ENCODE assay signal across 8 mouse cellular contexts in genomic region chr1:64689561-64690212, GRCm38 (mm10). TPM values are rescaled to one million over a fixed set of nuclear protein-coding genes. Genes with fewer than 3 reads are reported as not detected.
DNase-seq lines count a peak whose midpoint lies in the region; ATAC-seq and TF ChIP-seq lines count a peak whose summit lies in the region.

No protein-coding gene starts in this region.

- ATAC-seq in hindbrain, embryonic 14.5 days (ENCODE audit: low FRiP score) = no peak
- ATAC-seq in liver, embryonic 16.5 days (ENCODE audit: low read depth) = no peak
- no peak for ATAC-seq in CD4-positive, CD25-positive, alpha-beta regulatory T cell, adult 4 months

- H3K9ac ChIP-seq in hindbrain, embryonic 14.5 days = peak overlapping the region; percentile 53
- H3K9ac ChIP-seq in liver, embryonic 16.5 days (ENCODE audit: low read depth, low read length) = peak overlapping the region; percentile 59

- H3K36me3 ChIP-seq in hindbrain, embryonic 14.5 days (replicated peaks; ENCODE audit: control insufficient read depth, insufficient read depth) = no peaks in the 10 kb centered on the region
- no peaks in the 10 kb centered on the region; the same call in 1 of the 2 replicates for H3K36me3 ChIP-seq in liver, embryonic 16.5 days (ENCODE audit: control insufficient read depth, insufficient read depth)

- WGBS in hindbrain, embryonic 14.5 days = 32% methylated on average over 9 of the region's 9 CpGs
- 17% methylated on average over 9 of the region's 9 CpGs for WGBS in liver, embryonic 16.5 days (ENCODE audit: insufficient replicate concordance)

- H3K4me1 ChIP-seq in brown adipose tissue, adult 24 weeks (ENCODE audit: control insufficient read depth, insufficient read depth, insufficient read length, low read length) = peaks cover 4% of the 10 kb centered on the region; the same call in 1 of the 2 replicates
- H3K4me1 ChIP-seq in hindbrain, embryonic 14.5 days (replicated peaks; ENCODE audit: control insufficient read depth, insufficient read depth, low read length) = peaks cover 32% of the 10 kb centered on the region
- H3K4me1 ChIP-seq in liver, embryonic 16.5 days (ENCODE audit: control insufficient read depth, low read depth, low read length) = peaks cover 11% of the 10 kb centered on the region

- no peak overlapping the region for H3K27ac ChIP-seq in left cerebral cortex, adult 2 months
- H3K27ac ChIP-seq in brown adipose tissue, adult 24 weeks (replicated peaks; ENCODE audit: low read depth, low read length) = no peak overlapping the region
- no peak overlapping the region for H3K27ac ChIP-seq in hindbrain, embryonic 14.5 days
- H3K27ac ChIP-seq in liver, embryonic 16.5 days (ENCODE audit: low read length) = no peak overlapping the region; the same call in 1 of the 2 replicates

- H3K4me2 ChIP-seq in hindbrain, embryonic 14.5 days (replicated peaks) = peak overlapping the region; percentile 63
- H3K4me2 ChIP-seq in liver, embryonic 16.5 days (ENCODE audit: low read depth, low read length) = peak overlapping the region; percentile 74

- intact Hi-C loops in left cerebral cortex, adult 2 months (cut with DNase I) = loop anchor here (5.0 kb wide), 2 partner anchors 157 to 1022 kb away; partner anchors contain the start of gene Creb1
- intact Hi-C loops in left cerebral cortex, postnatal 36 days (cut with DNase I) = loop anchor here (1.0 to 5.0 kb wide), 2 partner anchors 72 to 157 kb away; partner anchors contain the start of genes Creb1 and Mettl21a

- no peak for TF ChIP-seq CTCF in left cerebral cortex, adult 2 months (IDR thresholded peaks at IDR 0.05)

- peak overlapping the region; percentile 94 for H3K4me3 ChIP-seq in left cerebral cortex, adult 2 months
- H3K4me3 ChIP-seq in brown adipose tissue, adult 24 weeks (ENCODE audit: insufficient read depth, low read depth, low read length) = peak overlapping the region; percentile 57
- peak overlapping the region; percentile 93 for H3K4me3 ChIP-seq in hindbrain, embryonic 14.5 days (replicated peaks; ENCODE audit: low read length)
- H3K4me3 ChIP-seq in liver, embryonic 16.5 days (ENCODE audit: low read depth, low read length) = peak overlapping the region; percentile 64

- DNase-seq in left cerebral cortex, adult 2 months (ENCODE audit: extremely low spot score in 1 of 2, low spot score in 2 of 2) = no peak
- DNase-seq in left cerebral cortex, postnatal 36 days (ENCODE audit: low spot score in 2 of 2) = no peak
- DNase-seq in hindbrain, embryonic 14.5 days (ENCODE audit: low spot score) = no peak
- no peak for DNase-seq in left cerebral cortex, adult 18-20 months (ENCODE audit: low spot score in 2 of 2)
- no peak for DNase-seq in thymus, postnatal 0 days (ENCODE audit: low spot score)

- H3K27me3 ChIP-seq in hindbrain, embryonic 14.5 days (ENCODE audit: control insufficient read depth, insufficient read depth, low read length) = no peaks in the 10 kb centered on the region
- no peaks in the 10 kb centered on the region for H3K27me3 ChIP-seq in liver, embryonic 16.5 days (ENCODE audit: control insufficient read depth, insufficient read depth, low read depth, low read length)

- no peaks in the 10 kb centered on the region for H3K9me3 ChIP-seq in hindbrain, embryonic 14.5 days (ENCODE audit: control insufficient read depth, low read length)
- no peaks in the 10 kb centered on the region for H3K9me3 ChIP-seq in liver, embryonic 16.5 days (replicated peaks; ENCODE audit: control insufficient read depth, low read length)

RNA-seq across cellular contexts. Expression of gene Ccnyl1, which starts 0.6 kb away (rescaled TPM):
- total RNA-seq in left cerebral cortex, adult 2 months (2021) = 10 to 100 TPM; 19.7 to 20.2 TPM
- 10 to 100 TPM; 20.2 to 21.5 TPM for total RNA-seq in left cerebral cortex, postnatal 36 days (2021)
- 10.1 and 10.9 TPM in 2 replicates for polyA plus RNA-seq in brown adipose tissue, adult 24 weeks (2012; ENCODE audit: insufficient read depth, insufficient read length, missing spikeins)
- polyA plus RNA-seq in hindbrain, embryonic 14.5 days (2014; fragmentation: Nextera tagmentation; extraction: Ambion mirVana) = 7.0 and 7.6 TPM in 2 replicates
- 0.61 and 0.84 TPM in 2 replicates for polyA plus RNA-seq in liver, embryonic 16.5 days (2015; fragmentation: Nextera tagmentation; extraction: Ambion mirVana)
- total RNA-seq in left cerebral cortex, adult 18-20 months (2021) = 10 to 100 TPM; 20.5 to 22.0 TPM
- polyA plus RNA-seq in CD4-positive, CD25-positive, alpha-beta regulatory T cell, adult 4 months (2017; shearing (Covaris generic)) = under 1 TPM; 0.61 to 0.90 TPM
- 1.6 and 2.4 TPM in 2 replicates for polyA plus RNA-seq in thymus, postnatal 0 days (2015; fragmentation: Nextera tagmentation; extraction: Ambion mirVana)

RNA-seq across cellular contexts. Expression of gene Fzd5, which starts 47.9 kb away (rescaled TPM):
- total RNA-seq in left cerebral cortex, adult 2 months (2021) = 1 to 10 TPM in 1 of 2 experiments, under 1 TPM in 1; 0.93 to 1.4 TPM
- 1 to 10 TPM; 1.1 to 1.2 TPM for total RNA-seq in left cerebral cortex, postnatal 36 days (2021)
- polyA plus RNA-seq in brown adipose tissue, adult 24 weeks (2012; ENCODE audit: insufficient read depth, insufficient read length, missing spikeins) = 0.75 and 0.92 TPM in 2 replicates
- 0.23 and 0.29 TPM in 2 replicates for polyA plus RNA-seq in hindbrain, embryonic 14.5 days (2014; fragmentation: Nextera tagmentation; extraction: Ambion mirVana)
- polyA plus RNA-seq in liver, embryonic 16.5 days (2015; fragmentation: Nextera tagmentation; extraction: Ambion mirVana) = 1.9 and 2.2 TPM in 2 replicates
- total RNA-seq in left cerebral cortex, adult 18-20 months (2021) = 1 to 10 TPM; 1.4 to 1.8 TPM
- under 1 TPM; 0.19 to 0.63 TPM for polyA plus RNA-seq in CD4-positive, CD25-positive, alpha-beta regulatory T cell, adult 4 months (2017; shearing (Covaris generic))
- polyA plus RNA-seq in thymus, postnatal 0 days (2015; fragmentation: Nextera tagmentation; extraction: Ambion mirVana) = 0.91 and 1.1 TPM in 2 replicates
